Mouse (Mus musculus) embryo, embryonic 11 days (tissue): ENCODE measurements around the gene Hid1.
"Not testable (repeated sequence)": the region's sequence is repeated elsewhere in the genome, so short reads cannot be mapped to it uniquely, and the experiment has no call there.

Experiments used
- DNase-seq: peaks from one replicate; pipeline ENCODE4 v3.0.0-alpha.2; 2015

Gene Hid1

DNA sequence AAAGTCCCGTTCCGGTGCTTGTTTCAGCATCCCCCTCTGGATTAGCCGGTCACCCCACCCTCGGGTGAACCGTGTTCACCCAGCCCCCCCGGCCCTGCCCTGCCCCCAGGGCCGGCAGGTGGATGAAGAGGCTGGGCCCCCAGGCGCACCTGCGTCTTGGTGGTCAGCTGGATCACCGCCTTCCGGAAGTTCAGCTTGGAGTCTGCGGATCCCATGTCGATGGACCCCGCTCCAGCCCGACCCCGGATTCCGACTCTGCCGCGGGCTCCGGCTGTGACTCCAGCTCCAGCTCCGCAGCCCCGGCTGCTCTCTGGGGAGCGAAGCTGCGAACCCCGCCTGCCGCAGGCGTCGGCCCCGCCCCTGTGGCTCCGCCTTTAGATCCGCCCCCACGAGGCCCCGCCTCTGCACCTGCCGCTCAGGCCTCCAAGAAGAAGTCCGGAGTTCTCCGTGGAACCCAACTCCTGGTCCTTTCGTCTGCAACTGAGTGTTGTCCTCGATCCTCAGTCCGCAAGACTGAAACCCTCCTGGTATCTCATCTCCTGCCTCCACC lies at the start of gene Hid1:
Gene Hid1 (minus strand): TSS at position 362 of the 550 bp plus-strand sequence.
- peak; percentile 86 for DNase-seq

DNA sequence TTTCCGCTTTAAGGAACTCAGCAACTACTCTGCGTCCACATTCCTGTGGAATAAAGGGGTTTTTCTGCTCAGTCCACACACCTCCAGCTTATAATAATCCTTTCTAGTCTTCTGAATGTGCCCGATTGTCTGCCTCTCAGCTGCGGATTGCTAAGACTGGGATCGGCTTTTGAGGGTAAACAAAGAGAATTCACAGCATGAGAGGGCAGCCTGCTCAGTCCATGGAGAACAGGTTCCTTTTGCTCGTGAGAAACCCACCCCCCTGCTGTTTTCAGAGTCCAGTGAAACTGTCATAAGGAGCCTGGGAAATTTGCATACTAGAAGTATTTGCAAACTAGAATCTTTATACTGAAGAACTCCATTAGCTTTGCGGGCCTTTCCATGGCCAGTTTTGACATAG lies 42.0 kb upstream of the Hid1 start:
- peak; percentile 60 for DNase-seq

DNA sequence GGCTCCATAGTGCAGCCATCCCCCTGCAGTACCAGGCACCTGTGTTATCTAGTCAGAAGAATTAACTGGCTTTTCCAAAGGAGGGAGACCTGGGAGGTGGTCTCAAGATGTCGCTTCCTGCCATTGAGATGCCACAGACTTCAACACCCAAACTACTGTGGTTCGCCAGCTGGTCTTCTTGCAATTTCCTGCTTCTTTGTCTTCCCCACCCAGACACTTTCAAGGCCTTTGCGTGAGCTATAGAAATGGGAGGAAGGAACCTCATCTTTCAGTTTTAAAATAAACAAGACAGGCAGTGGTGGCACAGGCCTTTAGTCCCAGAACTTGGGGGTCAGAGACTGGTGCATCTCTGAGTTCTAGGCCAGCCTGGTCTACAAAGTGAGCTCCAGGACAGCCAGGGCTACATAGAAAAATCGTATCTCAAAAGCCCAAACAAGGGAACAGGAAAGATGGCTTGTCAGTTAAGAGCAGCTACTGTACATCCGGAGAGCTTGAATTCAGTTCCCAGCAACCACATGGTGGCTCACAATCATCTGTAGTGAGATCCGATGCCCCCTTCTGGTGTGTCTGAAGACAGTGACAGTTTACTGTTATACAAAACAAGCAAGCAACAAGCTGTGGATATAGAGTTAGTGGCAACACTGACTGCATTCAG lies 40.8 kb upstream of the Hid1 start:
- no peak for DNase-seq

DNA sequence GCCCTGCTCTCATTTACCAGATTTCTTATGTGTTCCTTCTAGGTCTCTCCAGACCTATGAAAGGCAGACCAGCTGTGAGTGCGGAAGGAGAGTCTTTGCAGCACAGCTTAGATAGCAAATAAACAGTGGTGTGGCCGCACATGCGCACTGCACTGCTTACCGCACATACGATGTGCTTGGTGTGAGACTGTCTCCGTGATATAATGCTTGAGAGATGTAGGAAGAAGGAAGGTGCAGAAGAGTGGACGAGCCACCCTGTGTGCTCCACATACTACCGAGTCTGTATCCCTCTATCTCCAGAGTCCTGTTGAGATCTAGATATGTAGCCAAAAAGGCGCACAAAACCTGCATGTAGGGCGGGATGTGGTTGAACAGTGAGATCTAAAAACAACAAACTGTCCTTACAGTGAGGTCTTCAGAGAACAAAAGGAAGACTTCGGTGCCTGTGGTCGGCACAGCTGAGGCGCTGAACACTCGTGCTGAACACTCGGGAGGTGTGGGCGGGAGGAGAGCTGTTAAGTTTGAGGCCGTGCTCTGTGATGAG lies 39.4 kb upstream of the Hid1 start:
- no peak for DNase-seq

DNA sequence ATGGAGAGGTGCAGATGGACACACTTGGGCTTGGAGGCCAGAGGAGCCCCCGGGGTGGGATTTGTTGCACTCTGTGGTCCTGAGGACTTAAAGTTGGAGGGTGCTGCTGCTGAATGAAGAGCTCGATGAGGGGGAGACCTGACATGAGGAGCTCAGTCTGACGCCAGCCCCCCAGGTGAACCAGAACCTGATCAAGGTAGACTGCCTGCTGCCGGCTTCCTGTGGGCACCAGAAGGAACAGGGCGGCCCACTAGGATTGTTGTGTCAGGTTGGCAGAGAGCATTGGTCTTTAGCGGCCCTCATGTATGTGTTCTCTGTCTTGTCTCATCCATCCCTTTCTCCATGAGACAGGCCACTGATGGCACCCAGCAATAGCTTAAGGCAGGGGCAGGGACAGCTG lies 38.2 kb upstream of the Hid1 start:
- no peak for DNase-seq

DNA sequence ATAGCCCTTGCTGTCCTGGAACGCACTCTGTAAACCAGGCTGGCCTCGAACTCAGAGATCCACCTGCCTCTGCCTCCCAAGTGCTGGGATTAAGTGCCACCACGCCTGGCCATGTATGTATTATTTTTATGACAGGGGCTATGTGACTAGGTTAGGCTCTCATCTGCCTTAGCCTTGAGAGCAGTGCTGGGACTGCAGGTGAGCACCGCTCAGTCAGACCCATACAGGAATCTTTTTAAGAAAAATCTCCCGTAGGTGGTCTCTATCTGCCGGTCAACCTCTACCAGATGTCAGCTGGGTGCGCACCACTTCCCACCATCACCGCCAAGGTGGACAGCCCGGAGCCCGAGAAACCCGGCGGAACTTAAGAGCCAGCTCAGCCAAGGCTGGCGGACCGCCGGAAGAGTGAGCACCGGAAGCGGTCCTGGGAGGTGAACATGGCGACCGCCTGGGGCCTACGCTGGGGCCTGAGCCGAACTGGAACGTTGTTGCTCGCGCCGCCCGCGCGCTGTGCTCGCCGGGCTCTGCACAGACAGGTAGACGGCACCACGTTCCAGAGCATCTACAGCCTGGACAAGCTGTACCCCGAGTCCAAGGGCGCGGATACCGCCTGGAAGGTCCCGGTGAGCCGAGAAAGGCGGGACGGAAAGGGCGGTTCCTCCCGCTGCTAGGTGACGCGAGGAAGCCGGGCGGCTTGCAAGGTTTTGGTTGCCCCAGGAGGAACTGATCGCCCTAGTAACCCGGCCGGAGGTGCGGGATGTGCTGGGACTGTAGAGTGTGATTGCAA lies 36.0 kb upstream of the Hid1 start, which contains the start of gene Mrpl58:
Gene Mrpl58 (plus strand): TSS at position 415 of the 787 bp plus-strand sequence.
- DNase-seq, result peak; percentile 95

DNA sequence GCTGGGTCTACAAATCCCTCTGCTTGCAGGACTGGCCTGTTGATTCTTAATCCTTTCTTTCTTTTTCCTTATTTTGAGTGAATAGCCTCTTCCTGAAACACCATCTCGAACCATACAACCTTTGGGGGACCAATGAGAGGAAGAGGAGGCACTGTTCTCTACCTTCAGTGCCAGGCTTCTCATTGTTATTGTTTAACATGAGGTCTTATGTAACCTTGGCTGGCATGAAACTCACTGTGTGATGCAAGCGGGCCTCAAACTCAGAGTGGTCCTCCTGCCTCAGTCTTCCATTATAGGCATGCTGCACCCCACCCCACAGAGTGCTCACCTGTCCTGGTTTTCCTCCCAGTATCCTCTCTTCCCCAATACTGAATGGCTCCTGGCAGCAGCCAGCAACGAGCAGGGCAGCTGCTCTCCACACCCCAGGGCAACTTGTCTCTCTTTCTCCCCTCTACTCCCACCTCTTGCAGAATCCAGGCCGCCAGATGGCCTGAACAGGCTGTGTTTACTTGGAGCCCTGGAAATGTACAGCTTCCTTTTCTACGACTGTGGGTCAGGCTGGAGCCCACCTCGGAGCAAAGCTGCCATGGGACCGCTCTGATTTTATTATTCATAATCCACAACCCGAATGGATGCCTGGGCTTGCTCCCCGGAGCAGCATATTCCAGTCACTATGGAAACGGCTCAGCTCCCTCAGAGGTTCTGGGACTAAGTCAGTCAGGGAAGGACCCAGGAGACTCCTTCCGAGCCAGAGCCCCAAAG lies 33.3 kb upstream of the Hid1 start:
- DNase-seq, result no peak

DNA sequence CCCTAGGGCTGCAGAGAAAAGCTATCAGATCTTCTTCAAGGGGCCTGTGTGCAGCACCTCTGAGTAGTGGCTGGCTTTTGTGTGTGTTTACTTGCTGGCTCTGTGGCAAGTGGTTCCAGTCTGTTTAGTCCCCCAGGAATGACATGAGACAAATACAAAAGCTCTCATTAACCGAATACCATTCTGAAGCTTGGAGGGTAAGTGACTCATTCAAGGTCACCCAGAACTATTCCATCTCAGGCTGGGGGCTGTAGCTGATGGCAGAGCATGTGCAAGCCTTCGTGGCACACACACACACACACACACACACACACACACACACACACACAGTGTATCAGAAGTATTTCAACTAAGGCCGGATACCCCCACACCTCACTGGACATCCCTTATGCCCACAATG lies 32.6 kb upstream of the Hid1 start:
- DNase-seq, result no peak

DNA sequence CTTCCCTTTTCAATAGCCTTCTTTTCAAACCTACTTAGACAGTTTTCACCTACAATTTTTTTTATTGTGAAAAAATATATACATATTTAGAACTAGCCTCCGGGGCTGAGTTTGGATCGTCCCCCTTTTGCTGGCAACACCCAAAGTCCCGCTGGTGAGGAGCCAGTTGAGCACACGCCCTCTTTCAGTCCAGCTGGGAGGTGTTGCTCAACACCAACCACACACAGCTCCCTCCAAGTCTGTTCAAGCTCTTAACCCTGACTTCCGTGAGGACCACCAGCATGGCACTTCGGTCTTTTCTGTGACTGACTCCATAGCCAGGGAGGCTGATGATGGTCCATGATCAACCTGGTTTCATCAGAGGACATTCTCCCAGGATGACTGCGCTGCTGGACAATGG lies 30.5 kb upstream of the Hid1 start:
- no peak for DNase-seq

DNA sequence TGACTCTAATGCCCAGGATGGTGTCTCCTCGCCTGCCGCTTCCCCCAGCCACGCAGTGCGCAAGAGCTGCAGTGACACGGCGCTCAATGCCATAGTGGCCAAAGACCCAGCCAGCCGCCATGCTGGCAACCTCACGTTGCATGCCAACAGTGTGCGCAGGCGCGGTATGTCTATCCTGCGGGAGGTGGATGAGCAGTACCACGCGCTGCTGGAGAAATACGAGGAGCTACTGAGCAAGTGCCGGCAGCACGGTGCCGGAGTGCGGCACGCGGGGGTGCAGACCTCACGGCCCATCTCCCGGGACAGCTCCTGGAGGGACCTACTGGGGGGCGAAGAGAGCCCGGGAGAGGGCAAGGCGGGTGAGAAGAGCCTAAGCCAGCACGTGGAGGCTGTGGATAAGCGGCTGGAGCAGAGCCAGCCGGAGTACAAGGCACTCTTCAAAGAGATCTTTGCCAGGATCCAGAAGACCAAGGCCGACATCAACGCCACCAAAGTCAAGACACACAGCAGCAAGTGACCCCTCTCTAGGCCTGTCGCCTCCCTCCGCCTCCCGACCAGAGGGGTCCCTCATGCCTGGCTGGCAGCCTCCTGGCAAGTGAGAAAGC lies 26.3 kb upstream of the Hid1 start:
- no peak for DNase-seq

DNA sequence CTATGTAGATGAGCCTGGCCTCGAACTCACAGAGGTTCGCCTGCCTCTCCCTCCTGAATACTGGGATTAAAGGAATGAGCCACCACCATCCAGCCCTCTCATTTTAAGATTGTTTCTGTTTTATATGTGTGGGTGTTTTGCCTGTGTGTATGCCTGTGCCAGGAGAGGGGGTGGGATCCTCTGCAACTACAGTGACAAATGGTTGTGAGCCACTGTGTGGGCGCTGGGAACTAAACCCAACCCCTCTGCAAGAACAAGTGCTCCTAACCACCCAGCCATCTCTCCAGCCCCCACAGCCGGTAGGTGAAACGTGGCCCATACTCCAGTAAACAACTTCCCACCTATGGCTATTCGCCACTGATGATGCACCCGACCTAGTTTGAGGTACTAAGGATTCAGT lies 23.8 kb upstream of the Hid1 start:
- no peak for DNase-seq

DNA sequence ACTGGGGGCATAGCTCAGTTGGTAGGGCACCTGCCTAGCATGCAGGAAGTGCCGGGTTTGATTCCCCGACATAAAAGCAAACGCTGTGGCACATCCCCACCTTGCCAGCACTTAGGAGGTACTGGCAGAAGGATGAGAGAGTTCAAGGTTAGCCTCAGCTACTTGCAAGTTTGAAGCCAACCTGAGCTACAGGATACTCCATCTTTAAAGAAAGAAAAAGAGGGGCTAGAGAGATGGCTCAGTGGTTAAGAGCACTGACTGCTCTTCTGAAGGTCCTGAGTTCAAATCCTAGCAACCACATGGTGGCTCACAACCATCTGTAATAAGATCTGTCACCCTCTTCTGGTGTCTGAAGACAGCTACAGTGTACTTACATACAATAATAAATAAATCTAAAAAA lies 19.3 kb upstream of the Hid1 start:
- not testable (repeated sequence) for DNase-seq

DNA sequence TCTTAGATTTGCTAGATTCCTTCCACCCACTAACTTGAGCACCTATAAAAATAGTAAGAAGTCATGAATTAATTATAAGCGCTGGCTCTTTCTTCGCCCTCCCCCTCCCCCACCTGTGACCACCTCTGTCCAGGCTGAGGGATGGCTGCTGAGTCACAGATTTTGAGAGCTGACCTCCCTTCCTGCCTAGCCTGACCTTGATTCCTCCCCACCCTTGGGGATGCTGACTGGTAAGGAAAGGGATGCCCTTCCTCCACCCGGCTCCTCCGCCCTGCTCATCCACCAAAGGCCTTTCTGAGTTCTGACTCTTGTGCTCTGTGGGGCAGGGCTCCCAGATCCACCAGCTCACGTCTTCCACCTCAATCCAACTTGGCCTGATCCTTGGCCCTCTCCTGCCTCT lies 17.0 kb upstream of the Hid1 start:
- no peak for DNase-seq

DNA sequence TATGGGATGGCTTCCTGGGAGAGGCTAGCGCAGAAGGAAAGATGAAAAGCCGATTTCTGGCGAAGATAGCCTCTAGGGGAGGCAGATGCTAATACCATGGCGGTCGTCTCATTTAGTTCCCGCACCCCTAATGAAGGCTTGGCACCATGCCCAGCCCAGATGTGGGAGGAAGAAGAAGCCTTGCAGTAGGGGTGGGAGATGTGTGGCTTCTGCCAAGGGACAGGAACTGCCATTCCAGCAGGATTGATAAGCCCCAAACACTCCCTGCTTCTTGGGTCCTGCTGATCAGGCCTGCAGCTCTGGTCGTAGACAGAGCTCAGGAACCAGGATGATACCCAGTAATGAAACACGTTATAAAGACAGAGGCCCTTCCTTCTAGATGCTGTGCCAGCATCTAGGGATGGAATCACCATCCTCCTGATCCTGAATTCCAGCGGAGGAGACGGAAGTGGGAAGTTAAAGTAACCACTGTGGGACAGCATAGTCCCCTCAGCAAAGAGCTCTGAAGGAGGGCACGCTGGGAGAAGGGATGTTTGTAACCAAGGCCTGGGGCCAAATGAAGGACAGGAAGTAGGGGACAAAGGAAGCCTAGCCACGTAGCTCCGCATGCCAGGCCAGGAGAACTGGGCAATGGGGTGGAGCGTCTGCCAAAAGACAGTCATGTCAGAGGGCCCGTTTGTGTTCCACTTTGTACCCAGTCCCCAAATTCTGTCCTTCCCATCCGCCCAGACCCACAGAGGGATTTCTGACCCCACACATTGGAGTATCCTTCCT lies 16.3 kb upstream of the Hid1 start:
- no peak for DNase-seq

DNA sequence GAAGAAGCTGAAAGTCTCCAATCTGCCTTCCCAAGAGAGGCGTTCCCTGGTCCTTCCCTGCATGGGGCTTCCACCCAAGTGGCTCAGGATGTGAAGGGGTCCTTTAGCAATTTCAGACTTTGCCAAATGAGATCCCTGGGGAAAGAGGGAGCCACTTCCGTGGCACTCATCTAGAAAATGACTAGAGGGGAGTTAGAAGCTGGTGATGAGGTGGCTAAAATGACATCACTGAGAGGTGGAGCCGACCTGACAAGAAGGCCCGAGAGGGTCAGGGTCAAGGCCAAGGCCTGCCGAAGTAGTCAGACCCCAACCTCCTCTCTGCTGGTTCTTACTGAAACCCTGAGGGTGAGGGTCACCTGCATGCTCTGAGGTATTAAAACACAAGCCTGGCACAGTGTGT lies 15.3 kb upstream of the Hid1 start:
- DNase-seq, result no peak

DNA sequence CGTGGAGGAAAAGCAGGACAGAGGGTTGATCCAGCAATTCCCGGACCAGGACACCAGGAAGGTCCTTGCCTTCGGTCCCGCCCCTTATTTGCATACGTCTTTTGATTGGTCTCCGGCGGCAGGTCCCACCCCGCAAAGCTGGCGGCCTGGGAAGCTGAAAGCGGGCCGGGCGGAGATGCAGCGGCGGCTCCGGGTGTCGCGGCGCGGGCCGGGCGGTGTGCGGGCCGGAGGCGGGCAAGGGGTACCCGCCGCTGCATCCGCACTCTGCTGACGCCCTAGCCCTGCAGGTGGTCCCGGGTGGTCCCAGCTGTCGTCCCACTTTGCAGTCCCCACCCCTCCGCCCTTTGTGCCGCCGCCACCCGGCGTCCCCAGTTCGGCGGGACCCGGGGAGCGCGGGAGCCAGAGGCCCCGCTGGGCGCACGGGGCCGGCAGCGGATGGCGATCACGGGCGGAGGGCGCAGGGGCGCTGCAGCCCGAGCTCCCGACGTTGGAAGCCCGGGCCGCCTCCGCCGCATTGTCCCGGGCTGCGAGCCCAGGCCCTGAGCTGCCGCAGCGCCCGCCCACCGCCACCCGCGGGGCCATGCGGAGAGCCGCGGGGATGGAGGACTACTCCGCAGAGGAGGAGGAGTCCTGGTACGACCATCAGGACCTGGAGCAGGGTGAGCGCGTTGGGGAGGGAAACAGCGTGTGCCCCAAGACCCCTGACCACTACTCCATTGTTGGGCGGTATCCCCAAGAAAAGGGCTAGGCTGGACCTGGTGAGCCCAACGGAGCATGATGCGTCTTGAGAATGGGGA lies 14.4 kb upstream of the Hid1 start, which contains the start of gene Cdr2l:
Gene Cdr2l (plus strand): TSS at position 174 of the 797 bp plus-strand sequence.
- peak; percentile 97 for DNase-seq

DNA sequence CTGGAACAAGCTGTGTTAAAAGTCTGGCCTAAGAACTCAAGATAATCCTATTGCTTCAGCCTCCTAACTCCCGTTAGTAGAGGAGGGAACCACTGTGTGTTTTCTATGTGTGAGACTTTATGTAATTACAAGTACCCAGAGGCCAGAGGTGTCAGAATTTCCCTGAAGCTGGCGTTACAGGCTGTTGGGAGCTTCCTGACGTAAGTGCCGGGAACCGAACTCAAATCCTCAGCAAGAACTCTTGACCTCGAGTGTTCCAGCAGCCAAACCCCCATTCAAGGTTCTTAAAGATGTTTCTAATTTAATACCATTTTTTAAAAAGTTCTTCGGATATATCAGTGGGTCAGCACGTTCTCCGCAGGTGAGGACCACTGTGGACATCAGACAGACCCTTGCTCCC lies 13.7 kb upstream of the Hid1 start:
- peak; percentile 54 for DNase-seq

DNA sequence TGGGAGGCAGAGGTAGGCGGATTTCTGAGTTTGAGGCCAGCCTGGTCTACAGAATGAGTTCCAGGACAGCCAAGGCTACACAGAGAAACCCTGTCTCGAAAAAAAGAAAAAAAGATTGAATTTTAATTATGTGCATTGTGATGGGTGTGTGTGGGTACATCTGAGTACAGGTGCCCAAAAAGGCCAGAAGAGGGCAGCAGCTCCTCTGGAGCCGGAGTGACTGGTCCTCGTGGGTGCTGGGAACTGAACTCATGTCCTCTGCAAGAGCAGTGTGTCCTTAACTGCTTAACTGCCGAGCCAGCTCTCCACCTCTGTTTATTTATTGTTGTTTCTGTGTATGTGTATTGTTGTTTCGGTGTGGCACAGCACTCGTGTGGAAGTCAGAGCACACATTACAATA lies 10.3 kb upstream of the Hid1 start:
- no peak for DNase-seq

DNA sequence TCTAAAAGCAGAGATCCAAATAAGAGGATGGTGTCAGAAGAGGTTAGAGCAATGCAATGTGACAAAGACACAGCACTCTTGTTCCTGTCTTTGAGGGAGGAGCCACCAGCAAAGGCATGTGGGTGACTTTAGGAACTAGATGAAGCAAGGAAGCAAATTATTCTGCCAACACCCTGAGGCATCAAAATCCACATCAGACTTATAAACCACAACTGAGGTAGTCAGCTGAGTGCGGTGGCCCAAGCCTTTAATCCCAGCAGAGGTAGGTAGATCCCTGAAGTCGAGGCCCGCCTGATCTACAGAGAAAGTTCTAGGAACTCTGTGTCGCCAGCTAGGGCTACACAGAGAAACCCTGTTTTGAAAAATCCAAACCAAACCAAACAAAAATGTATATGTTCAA lies 9.7 kb upstream of the Hid1 start:
- DNase-seq, result no peak

DNA sequence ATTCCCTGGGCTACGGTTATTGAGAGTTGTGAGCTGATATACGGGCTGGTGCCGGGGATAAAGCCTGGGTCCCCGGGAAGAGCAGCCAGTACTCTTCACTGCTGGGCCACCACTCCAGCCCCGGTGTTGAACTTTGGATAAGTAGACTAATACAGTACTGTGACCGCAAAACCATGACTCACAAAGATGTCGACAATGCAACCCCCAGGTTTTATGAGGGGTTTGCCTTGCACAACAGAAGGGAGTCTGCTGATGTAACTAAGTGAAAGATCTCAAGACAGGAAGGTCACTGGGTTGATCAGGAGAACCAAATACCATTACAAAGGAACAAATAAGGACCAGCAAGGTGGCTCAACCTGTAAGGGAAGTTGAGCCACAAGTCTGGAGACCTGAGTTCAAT lies 9.2 kb upstream of the Hid1 start:
- no peak for DNase-seq
